Comparison of ENCODE assay signal across 9 mouse cellular contexts in the genomic region with DNA sequence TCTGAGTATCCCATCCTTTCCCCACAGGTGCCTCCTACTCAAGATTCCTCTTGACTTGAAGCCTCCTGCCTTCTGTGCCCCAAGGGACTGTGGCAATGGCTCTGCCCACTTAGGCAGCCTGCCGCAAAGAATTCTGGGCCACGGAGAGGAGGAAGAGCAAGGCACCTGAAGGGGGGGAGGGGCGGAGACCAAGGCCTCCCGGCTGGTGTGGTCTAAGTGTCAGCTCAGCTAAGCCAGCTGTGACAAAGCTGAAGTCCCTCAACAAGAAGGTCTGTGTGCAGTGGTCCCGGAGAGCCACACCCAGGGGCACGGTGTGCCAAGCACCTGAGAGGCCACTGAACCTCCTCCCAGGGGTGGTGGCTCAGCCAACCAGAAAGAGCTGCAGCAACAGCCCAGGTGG. TPM values are rescaled to one million over a fixed set of nuclear protein-coding genes. Genes with fewer than 3 reads are reported as not detected.
DNase-seq lines count a peak whose midpoint lies in the region; ATAC-seq and TF ChIP-seq lines count a peak whose summit lies in the region.
"Had no signal": no experiment of that assay in that cellular context is flagged by ENCODE, and none has a peak within 500 bp of the region (broad histone marks: within the 10 kb centered on the region; RNA-seq: fewer than 3 reads in every experiment).

No protein-coding gene starts in this region.

- H3K4me3 ChIP-seq in bone marrow, adult 2 months (replicated peaks; ENCODE audit: control insufficient read depth, low read depth, low read length) = no peak overlapping the region
- no peak overlapping the region for H3K4me3 ChIP-seq in lung, adult 2 months (replicated peaks; ENCODE audit: extremely low read depth, low read depth, low read length)
- H3K4me3 ChIP-seq: forebrain, embryonic 10.5 days had no signal

- no peaks in the 10 kb centered on the region for H3K27me3 ChIP-seq in splenic B cell, adult 2 months (ENCODE audit: control insufficient read depth, insufficient read depth, low read length, poor library complexity, severe bottlenecking)

- no peak for ATAC-seq in erythroid progenitor cell, adult 5-6 weeks (replicated peaks; ENCODE audit: low FRiP score, poor library complexity, severe bottlenecking)
- ATAC-seq in monocyte, adult 5-6 weeks (replicated peaks; ENCODE audit: insufficient number of reproducible peaks, low FRiP score, low TSS enrichment, poor library complexity, severe bottlenecking) = no peak

- 43% methylated on average over 6 of the region's 6 CpGs for WGBS in bone marrow, adult 2 months
- WGBS in lung, adult 2 months = 52% methylated on average over 6 of the region's 6 CpGs

- TF ChIP-seq POLR2A in bone marrow, adult 2 months (IDR thresholded peaks at IDR 0.05; ENCODE audit: borderline replicate concordance, control insufficient read depth, low read depth, low read length) = no peak
- TF ChIP-seq POLR2A in lung, adult 2 months (IDR thresholded peaks at IDR 0.05; ENCODE audit: borderline replicate concordance, extremely low read depth, low read depth, low read length) = no peak

- DNase-seq in B cell, adult 2 months = peak; percentile 77 to 78
- DNase-seq in lung, adult 2 months = peak; percentile 27
- peak; percentile 73 for DNase-seq in splenic B cell, adult 2 months (ENCODE audit: low read depth, low spot score)
- DNase-seq in right cerebral cortex, postnatal 4 days = no peak

- H3K4me1 ChIP-seq in bone marrow, adult 2 months (ENCODE audit: control insufficient read depth, insufficient read depth, low read length) = peaks cover 26% of the 10 kb centered on the region
- peaks cover 3% of the 10 kb centered on the region; the same call in 1 of the 2 replicates for H3K4me1 ChIP-seq in lung, adult 2 months (ENCODE audit: control insufficient read depth, insufficient read depth, low read length)

- no peak for TF ChIP-seq CTCF in bone marrow, adult 2 months (IDR thresholded peaks at IDR 0.05; ENCODE audit: control insufficient read depth, insufficient read depth, low read length)
- no peak for TF ChIP-seq CTCF in lung, adult 2 months (IDR thresholded peaks at IDR 0.05; ENCODE audit: insufficient read depth, low read length)

- peak overlapping the region; percentile 65 for H3K27ac ChIP-seq in bone marrow, adult 2 months (ENCODE audit: control insufficient read depth, insufficient read depth, low read depth, low read length, poor library complexity)
- H3K27ac ChIP-seq: forebrain, embryonic 10.5 days had no signal

- no peaks in the 10 kb centered on the region for H3K36me3 ChIP-seq in splenic B cell, adult 2 months (ENCODE audit: control insufficient read depth, insufficient read depth, low read length, poor library complexity, severe bottlenecking)
- H3K36me3 ChIP-seq: forebrain, embryonic 10.5 days had no signal

RNA-seq across cellular contexts. Expression of a gene that starts 53.4 kb away (rescaled TPM):
- polyA plus RNA-seq in bone marrow, adult 2 months (2011; ENCODE audit: insufficient read depth, insufficient read length, low replicate concordance, missing spikeins) = 217 and 514 TPM in 2 replicates
- 13.0 and 15.7 TPM in 2 replicates for polyA plus RNA-seq in lung, adult 2 months (2012; rRNA removed)
- 15.9 and 22.7 TPM in 2 replicates for total RNA-seq in erythroid progenitor cell, adult 5-6 weeks (2015; ENCODE audit: low replicate concordance)
- 22.2 and 28.0 TPM in 2 replicates for total RNA-seq in erythroid progenitor cell, adult 5-6 weeks (2017; ENCODE audit: low replicate concordance)
- total RNA-seq in monocyte, adult 5-6 weeks (2017) = 19.9 to 98.4 TPM (median 83.3 TPM) in 3 replicates
- total RNA-seq: liver, adult 2 months had no signal
